Mouse (Mus musculus) liver, embryonic 14.5 days (tissue): ENCODE measurements at regions not wholly inside any gene's neighbourhood (a gene's known extent, or its start where the extent isn't known, plus 50 kb on each side); places are given as distances from the start of the nearest gene placed in this dataset.

Source experiments
- CTCF ChIP-seq: IDR thresholded peaks from 2 replicates; pipeline ENCODE4 v1.5.1; 2016; ENCODE audit warnings: antibody characterized with exemption, low read depth, control low read depth
- EP300 ChIP-seq: IDR thresholded peaks from 2 replicates; pipeline ENCODE4 v1.6.1; 2016; ENCODE audit warnings: antibody characterized with exemption, low read depth

DNA sequence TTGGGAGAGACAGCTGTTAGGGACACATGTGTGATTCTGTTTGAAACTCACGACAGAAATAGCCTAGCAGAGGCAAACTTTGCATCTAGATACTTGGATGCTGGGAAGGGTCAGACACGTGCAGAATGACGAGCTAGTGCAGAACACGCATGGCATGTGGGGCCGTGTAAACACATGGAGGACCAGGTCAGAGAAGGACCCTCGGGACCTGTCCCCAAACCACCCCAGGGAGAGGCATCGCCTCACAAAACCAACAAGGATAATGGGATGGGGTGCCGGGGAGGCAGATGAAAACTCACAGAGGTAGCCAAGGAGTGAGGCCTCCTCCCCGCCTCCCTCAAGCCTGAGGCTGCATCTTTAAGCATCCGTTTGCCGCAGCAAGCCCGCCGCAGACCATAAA is 159.6 kb downstream of the Utp6 start:
- TF ChIP-seq CTCF (no peak), EP300 (no peak)
